Mouse (Mus musculus) small intestine, adult 2 months (tissue): ENCODE measurements around the gene Ift140. TPM values are rescaled to one million over a fixed set of nuclear protein-coding genes. Genes with fewer than 3 reads are reported as not detected.

Source experiments
- H3K27ac ChIP-seq: fragments of 200-500 bp; 2 replicates; pipeline ENCODE4 v1.5.1; 2012; ENCODE audit warnings: low read depth, low read length, control low read depth, inconsistent platforms; ENCODE audit not compliant: insufficient read depth
- H3K27me3 ChIP-seq: fragments of 200-500 bp; 2 replicates; pipeline ENCODE4 v1.6.1; 2012; ENCODE audit warnings: mild to moderate bottlenecking, moderate library complexity, low read length, inconsistent platforms; ENCODE audit not compliant: control insufficient read depth, insufficient read depth
- H3K36me3 ChIP-seq: fragments of 200-500 bp; 2 replicates; pipeline ENCODE4 v1.6.1; 2012; ENCODE audit warnings: mild to moderate bottlenecking, low read length, control low read depth, inconsistent platforms; ENCODE audit not compliant: control insufficient read depth, insufficient read depth
- H3K4me1 ChIP-seq: fragments of 200-500 bp; 2 replicates; pipeline ENCODE4 v1.6.1; 2012; ENCODE audit warnings: low read length, inconsistent platforms, mixed read lengths; ENCODE audit not compliant: control insufficient read depth, insufficient read depth, insufficient read length
- H3K4me3 ChIP-seq: fragments of 200-500 bp; 2 replicates; pipeline ENCODE4 v1.5.1; 2012; ENCODE audit warnings: low read depth, mild to moderate bottlenecking, control low read depth, inconsistent platforms, low read length, moderate library complexity
- CTCF ChIP-seq: fragments of 200-500 bp; IDR thresholded peaks from 2 replicates; pipeline ENCODE4 v1.5.1; 2012; ENCODE audit warnings: low read depth, mild to moderate bottlenecking, control low read depth, inconsistent platforms, low read length, moderate library complexity, mixed read lengths; ENCODE audit not compliant: insufficient replicate concordance, insufficient read length; ENCODE audit errors: extremely low read depth
- POLR2A ChIP-seq: fragments of 200-500 bp; IDR thresholded peaks from 2 replicates; pipeline ENCODE4 v1.6.1; 2012; ENCODE audit warnings: low read depth, mild to moderate bottlenecking, control low read depth, inconsistent platforms, low read length, moderate library complexity
- WGBS: fragments of 180-500 bp; shearing (Covaris S2); methylation state at CpG from one replicate; pipeline ENCODE4 v1.1.7; 2018; 5-methylcytosine and 5-hydroxymethylcytosine counted together
- polyA plus RNA-seq: library from polyadenylated mRNA; depleted of rRNA; stranded (reverse); fragments of >200 nt; gene quantifications from 2 replicates; pipeline ENCODE4 v1.2.3, GENCODE M21; 2012

The Ift140 gene
- polyA plus RNA-seq, 1 experiment = 8.4 TPM

- 78% methylated on average over 13 of the region's 13 CpGs for WGBS
- H3K4me3 ChIP-seq = no peak overlapping the region
- H3K27ac ChIP-seq = no peak overlapping the region
- H3K36me3 ChIP-seq = peaks cover 2% of the 10 kb centered on the region; the same call in 1 of the 2 replicates
- H3K27me3 ChIP-seq = no peaks in the 10 kb centered on the region
- H3K4me1 ChIP-seq = 0 out of 2 replicates have a peak, but pooled peaks cover 2% of the 10 kb centered on the region
- no peak for TF ChIP-seq POLR2A
Measured at GRCm38 (mm10) chr17:25084835-25085385, 69.0 kb downstream of the Ift140 start.

DNA sequence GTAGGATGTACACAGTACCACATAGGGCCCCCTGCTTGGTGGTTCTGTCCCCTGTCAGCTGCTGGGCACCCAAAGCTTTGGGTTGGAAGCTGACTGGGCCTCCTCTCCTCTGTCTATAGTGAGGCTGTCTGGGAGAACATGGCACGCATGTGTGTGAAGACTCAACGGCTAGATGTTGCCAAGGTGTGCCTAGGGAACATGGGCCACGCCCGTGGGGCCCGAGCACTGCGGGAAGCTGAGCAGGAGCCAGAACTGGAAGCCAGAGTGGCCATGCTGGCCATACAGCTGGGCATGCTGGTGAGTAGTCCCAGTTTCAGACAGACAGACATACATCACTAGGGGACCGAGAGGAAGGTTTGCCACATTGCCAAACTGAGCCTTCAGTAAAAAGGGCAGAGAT, 70.8 kb downstream of the Ift140 start:
- Histone ChIP-seq H3K27ac (no peak overlapping the region), H3K4me1 (0 out of 2 replicates have a peak, but pooled peaks cover 2% of the 10 kb centered on the region), H3K36me3 (peaks cover 2% of the 10 kb centered on the region; the same call in 1 of the 2 replicates), H3K27me3 (no peaks in the 10 kb centered on the region), H3K4me3 (no peak overlapping the region)
- TF ChIP-seq CTCF (no peak), POLR2A (no peak)
- WGBS = 51% methylated on average over 7 of the region's 7 CpGs

DNA sequence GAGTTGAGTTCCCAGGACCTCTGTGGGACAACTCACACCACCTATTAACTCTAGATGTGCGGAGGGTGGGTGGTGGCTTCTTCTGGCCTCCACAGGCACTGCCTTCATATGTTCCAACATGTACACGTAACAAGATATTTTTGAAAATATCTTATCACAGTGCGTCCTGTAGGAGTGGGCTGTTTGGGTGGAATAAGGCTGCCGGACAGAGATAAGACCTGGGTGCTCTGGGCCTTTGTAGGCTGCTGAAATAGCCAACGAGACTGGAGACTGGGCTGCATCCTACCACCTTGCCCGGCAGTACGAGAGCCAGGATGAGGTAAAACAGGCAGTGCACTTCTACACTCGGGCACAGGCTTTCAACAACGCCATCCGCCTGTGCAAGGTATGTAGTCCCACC, 73.3 kb downstream of the Ift140 start:
- WGBS = 91% methylated on average over 10 of the region's 10 CpGs
- Histone ChIP-seq H3K4me3 (no peak overlapping the region), H3K4me1 (no peaks in the 10 kb centered on the region), H3K27me3 (no peaks in the 10 kb centered on the region), H3K36me3 (peaks cover 2% of the 10 kb centered on the region; the same call in 1 of the 2 replicates), H3K27ac (no peak overlapping the region)
- TF ChIP-seq POLR2A = no peak
- TF ChIP-seq CTCF = no peak

DNA sequence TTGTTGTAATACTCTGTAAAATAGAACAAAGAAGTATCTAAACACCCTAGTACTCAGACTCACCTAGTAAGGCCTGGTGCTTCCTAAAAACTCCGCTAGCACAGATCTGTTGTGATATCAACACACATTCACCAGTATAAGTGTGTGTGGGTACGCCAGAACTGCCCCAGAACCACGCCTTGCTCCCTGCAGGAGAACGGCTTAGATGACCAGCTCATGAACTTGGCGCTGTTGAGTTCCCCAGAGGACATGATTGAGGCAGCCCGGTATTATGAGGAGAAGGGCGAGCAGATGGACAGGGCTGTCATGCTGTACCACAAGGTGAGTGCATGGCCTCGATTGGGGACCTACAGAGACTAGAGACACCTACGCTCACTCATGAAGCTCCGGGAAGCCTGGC, 74.6 kb downstream of the Ift140 start:
- Histone ChIP-seq H3K4me3 (no peak overlapping the region), H3K27me3 (no peaks in the 10 kb centered on the region), H3K36me3 (peaks cover 2% of the 10 kb centered on the region; the same call in 1 of the 2 replicates), H3K4me1 (no peaks in the 10 kb centered on the region), H3K27ac (no peak overlapping the region)
- TF ChIP-seq POLR2A (no peak), CTCF (no peak)
- 92% methylated on average over 10 of the region's 10 CpGs for WGBS

DNA sequence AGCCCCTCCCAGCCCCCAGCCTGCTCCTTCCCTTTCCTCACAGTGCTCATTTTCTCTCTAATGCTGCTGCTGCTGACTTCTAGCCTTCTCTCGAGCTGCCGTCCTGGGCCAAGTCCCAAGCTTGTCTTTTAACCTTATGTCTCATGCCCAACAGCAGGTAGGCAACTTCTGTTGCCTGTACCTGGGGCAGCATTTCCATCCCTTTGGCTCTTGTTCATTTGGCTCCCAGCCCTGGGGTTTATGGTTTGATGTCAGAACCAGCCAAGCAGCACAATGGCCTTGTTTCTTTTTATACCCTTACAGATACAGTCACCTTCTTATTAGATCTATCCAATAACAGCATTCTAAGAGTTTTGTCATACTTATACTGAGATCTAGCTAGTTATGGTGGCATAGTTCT, 80.3 kb downstream of the Ift140 start:
- Histone ChIP-seq H3K36me3 (peaks cover 15% of the 10 kb centered on the region), H3K27ac (no peak overlapping the region), H3K27me3 (no peaks in the 10 kb centered on the region), H3K4me3 (no peak overlapping the region), H3K4me1 (no peaks in the 10 kb centered on the region)
- 45% methylated on average over 2 of the region's 2 CpGs for WGBS
- TF ChIP-seq POLR2A = no peak
- TF ChIP-seq CTCF = no peak

GRCm38 (mm10) chr17:25100052-25100451, 84.2 kb downstream of the Ift140 start:
- H3K27me3 ChIP-seq = no peaks in the 10 kb centered on the region
- WGBS = 92% methylated on average over 6 of the region's 6 CpGs
- peaks cover 39% of the 10 kb centered on the region for H3K36me3 ChIP-seq
- no peak overlapping the region for H3K4me3 ChIP-seq
- H3K27ac ChIP-seq = no peak overlapping the region
- no peaks in the 10 kb centered on the region for H3K4me1 ChIP-seq
- TF ChIP-seq CTCF (no peak), POLR2A (no peak)

GRCm38 (mm10) chr17:25101338-25101737, 85.5 kb downstream of the Ift140 start:
- Histone ChIP-seq H3K27ac (no peak overlapping the region), H3K27me3 (no peaks in the 10 kb centered on the region), H3K4me3 (no peak overlapping the region), H3K36me3 (peaks cover 43% of the 10 kb centered on the region), H3K4me1 (no peaks in the 10 kb centered on the region)
- TF ChIP-seq CTCF (no peak), POLR2A (no peak)
- WGBS = 88% methylated on average over 11 of the region's 11 CpGs
